Mouse (Mus musculus) fibroblast of lung, adult 2 months (primary cell): ENCODE results near the gene Ankrd10.
"Not testable (repeated sequence)": the region's sequence is repeated elsewhere in the genome, so short reads cannot be mapped to it uniquely, and the experiment has no call there.

Experiments
- DNase-seq: peaks from one replicate; pipeline ENCODE4 v3.0.0-alpha.2; 2011; ENCODE audit warnings: low read depth

Gene Ankrd10

GRCm38 (mm10) chr8:11635611-11636081 lies at the start of gene Ankrd10:
Ankrd10 (minus strand) TSS chr8:11635757.
- peak; percentile 84 for DNase-seq

DNA sequence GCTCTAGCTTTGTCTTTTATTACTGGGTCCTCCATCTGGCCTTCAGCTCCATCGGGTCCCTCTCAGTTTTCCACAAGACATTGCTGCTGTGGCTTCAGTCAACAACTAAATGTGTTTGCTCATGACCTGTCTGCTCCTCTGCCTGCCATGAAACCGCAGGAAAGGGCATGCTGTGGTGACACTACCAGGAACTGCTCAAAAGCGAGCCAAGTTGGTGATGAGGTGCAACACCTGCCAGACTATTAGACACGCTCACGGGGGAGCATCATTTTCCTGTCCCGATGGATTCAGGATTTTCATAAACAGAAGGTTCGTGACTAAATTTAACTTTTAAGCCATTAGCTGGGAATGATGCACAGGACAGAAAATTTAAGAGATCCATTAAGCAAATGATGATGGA lies 49.0 kb upstream of the Ankrd10 start:
- no peak for DNase-seq

DNA sequence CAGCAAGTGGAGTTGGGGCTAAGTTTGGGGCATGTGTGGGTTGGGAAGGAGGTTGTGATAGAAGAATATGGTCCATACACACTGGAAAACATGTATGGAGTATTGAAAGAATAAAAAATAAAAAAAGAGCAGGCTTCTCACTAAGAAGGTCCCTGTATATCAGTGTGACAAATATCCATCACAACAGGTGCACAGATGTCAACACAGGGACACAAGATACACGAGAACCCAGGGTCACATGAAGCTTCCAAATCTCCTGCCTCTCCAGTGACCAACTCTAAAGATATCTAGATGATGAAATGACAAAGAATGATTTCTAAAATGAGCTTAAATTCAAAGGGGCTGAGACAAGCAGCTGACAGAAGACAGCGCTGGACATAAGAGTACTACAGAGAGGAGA lies 32.8 kb upstream of the Ankrd10 start:
- DNase-seq, result no peak

DNA sequence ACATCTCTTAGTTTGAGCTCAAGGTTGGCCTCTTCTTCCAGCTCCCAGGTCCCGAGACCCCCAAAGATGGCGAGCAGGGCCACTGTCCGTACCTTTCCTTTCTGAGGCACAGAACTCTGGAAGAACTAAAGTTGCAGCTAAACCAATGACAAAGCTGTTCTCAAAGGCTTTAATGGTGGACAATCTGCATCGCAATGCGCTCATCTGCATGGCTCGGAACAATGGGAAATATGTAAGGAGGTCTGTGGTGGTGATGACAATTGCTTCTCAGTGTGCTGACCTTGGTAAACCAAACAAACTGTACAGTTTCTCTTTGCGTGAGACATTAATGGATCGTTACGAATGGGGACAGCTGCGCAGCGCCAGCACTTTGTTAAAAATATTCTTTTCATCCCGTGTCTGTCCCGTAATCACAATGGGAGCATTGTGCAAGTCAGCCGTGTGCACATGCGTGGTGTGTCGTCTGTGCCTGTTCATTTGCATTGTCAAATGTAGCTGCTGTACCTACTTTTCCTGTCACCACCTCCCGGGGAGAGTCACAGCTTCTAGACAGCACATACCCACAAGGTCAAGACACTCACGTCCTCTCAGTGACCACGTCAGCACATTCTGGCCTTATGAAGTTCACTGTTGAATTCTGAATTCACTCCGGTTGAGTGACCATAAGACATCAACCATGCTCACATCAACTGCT lies 30.6 kb upstream of the Ankrd10 start:
- DNase-seq, result not testable (repeated sequence)

- no peak for DNase-seq
Observed at GRCm38 (mm10) chr8:11661969-11662368, 26.4 kb upstream of the Ankrd10 start.

DNA sequence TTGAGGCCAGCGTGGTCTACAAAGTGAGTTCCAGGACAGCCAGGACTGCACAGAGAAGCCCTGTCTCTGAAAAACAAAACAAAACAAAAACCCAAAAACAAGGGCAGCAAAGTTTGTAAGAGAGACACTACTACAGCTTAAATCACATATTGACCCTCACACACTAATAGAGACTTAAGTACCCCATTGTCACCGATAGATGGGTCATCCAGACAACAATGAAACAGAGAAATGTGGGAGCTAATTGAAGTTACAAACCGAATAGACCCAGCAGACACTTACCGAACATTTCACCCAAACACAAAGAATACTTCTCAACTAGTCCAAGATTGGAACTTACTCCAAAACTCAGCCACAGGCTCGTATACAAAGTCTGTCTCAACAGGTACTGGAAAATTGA lies 14.5 kb upstream of the Ankrd10 start:
- no peak for DNase-seq

DNA sequence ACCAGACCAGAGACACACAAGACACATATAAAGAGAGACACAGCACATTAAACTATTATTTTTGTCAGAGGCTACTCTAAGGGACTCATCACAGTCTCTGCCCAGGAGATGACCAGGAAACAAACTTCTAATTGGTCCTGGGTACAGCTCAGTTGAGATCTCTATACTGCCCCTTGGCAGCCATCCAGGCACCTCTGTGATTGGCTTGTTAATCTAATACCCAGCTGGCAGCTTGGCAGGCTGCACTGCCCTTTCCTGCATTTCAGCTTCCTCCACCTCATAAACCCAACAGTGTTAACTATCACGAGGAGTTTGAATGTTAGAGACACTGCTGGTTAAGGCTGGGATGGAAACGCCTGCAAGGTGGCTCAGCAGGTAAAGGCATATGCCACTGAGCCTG lies 7.6 kb upstream of the Ankrd10 start:
- no peak for DNase-seq

GRCm38 (mm10) chr8:11640606-11641005 lies 5.0 kb upstream of the Ankrd10 start:
- no peak for DNase-seq

DNA sequence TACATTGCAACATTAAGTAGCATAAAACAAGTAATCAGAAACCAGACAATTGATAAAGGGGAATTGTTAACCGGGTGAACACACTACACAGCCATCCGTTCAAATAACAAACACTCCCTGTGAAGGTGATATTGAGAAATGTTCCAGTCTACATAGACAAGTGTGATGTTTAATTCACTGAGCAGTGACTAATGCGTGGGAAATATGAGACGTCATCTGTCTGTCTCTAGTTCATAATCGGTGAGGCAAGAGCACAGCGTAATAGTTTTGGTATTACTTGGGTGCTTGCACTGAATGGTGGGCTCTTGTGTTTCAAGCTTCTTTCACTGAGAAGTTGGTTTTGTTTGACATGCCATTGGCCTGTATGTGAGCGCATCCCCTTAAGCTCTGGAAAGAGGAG lies 2.0 kb upstream of the Ankrd10 start:
- DNase-seq, result no peak

- peak; percentile 85 for DNase-seq
Observed at GRCm38 (mm10) chr8:11636324-11637057, 934 bp upstream of the Ankrd10 start.

GRCm38 (mm10) chr8:11635012-11635577 lies 462 bp downstream of the Ankrd10 start:
- no peak for DNase-seq

DNA sequence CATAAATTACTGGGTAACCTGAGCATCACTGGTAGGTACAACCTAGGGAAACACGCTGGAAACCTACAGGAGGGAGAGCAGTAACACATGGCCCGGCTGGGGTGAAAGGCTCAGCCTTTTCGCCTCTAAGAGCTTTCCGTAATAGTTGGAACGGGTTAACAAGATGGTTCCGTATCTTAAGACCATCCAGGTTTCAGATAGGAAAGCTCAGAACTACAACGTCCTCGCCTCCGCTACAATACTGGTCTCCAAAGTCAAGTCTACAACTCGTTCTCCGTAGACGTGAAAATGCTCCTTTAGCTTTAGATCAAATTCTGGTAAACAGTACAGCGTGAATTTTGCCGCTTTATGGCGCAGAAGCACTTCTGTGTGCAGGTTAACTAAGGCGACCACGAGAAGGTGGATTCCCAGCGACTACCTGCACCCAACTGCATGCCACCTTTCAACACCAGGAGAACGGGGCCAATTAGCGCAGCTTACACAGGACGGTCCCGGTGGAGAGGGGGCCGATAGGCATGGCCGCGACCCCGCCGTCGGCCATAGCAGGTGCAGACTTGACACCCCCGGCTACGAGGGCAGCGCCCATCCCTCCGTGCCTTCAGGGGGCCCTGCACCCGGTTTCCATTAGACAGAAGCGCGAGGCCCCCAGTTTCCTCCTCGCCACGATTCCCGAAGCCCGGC lies 1.1 kb downstream of the Ankrd10 start:
- DNase-seq, result no peak

DNA sequence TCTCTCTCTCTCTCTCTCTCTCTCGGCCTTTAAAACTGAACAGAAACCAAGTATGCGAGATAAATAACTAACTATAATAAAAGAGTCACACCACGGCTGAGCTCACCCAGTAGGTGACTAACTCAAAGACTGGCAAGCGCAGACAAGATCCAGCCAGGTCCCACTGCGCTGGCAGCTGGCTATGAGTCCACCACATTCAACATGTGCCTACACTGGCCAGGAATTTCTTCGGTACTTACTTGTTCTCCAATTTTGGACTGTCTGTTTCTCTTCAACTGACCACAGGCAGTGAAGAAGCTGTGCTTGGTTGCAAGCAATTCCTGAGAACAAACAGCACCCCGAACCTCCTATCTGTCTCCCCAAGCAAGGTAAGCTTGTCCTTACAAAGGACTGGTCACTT lies 2.1 kb downstream of the Ankrd10 start:
- no peak for DNase-seq

GRCm38 (mm10) chr8:11632406-11632805 lies 3.2 kb downstream of the Ankrd10 start:
- DNase-seq, result no peak

GRCm38 (mm10) chr8:11629206-11629605 lies 6.4 kb downstream of the Ankrd10 start:
- DNase-seq, result no peak

GRCm38 (mm10) chr8:11628506-11629132 lies 6.9 kb downstream of the Ankrd10 start:
- DNase-seq, result no peak

GRCm38 (mm10) chr8:11627717-11628116 lies 7.8 kb downstream of the Ankrd10 start:
- no peak for DNase-seq

GRCm38 (mm10) chr8:11625084-11625483 lies 10.5 kb downstream of the Ankrd10 start:
- DNase-seq, result no peak

- no peak for DNase-seq
Observed at GRCm38 (mm10) chr8:11619091-11619490, 16.5 kb downstream of the Ankrd10 start.

- no peak for DNase-seq
Observed at GRCm38 (mm10) chr8:11618063-11618462, 17.5 kb downstream of the Ankrd10 start.

DNA sequence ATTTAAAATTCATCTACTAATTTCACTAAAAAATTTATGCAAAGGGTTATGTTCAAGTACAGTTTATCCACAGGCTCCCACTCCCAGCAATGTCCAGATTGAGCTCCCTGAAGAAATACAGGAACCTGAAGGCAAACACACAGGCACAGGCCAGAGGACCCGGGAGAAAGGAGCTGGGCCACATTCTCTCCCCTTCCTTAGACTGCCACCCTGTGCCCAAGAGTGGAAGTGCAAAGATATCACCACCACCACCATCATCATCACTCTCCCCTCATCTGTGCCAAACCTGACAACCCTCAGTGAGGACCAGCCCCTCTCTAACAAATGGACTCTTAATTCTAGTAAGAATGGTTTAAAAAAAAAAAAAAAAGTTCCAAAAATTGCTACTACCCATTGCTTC lies 19.3 kb downstream of the Ankrd10 start:
- DNase-seq, result no peak
